Mouse (Mus musculus) left cerebral cortex, adult 2 months (tissue): ENCODE measurements around the gene Pigg. TPM values are rescaled to one million over a fixed set of nuclear protein-coding genes. Genes with fewer than 3 reads are reported as not detected.

ENCODE experiments used
- DNase-seq, 2 experiments: peaks; one replicate each; pipeline ENCODE4 v3.0.0; 2021 to 2022; ENCODE audit warnings: low spot score in 2 of 2, mixed read lengths in 1 of 2; ENCODE audit errors: extremely low spot score in 1 of 2
- H3K27ac ChIP-seq: fragments of 200-600 bp; 2 replicates; pipeline ENCODE4 v1.8.1; 2022
- H3K4me3 ChIP-seq: fragments of 200-600 bp; 2 replicates; pipeline ENCODE4 v1.8.1; 2022
- CTCF ChIP-seq: fragments of 200-600 bp; IDR thresholded peaks from 2 replicates; pipeline ENCODE4 v1.8.1; 2022; ENCODE audit warnings: antibody characterized with exemption, mild to moderate bottlenecking, moderate library complexity
- intact Hi-C: fragments of 180-260 bp; cut with DNase I; formaldehyde crosslinking; loops from one replicate; pipeline ENCODE4 v1.15.1; 2025
- total RNA-seq, 2 experiments: library from RNA; stranded (reverse); gene quantifications; 2 replicates each; pipeline ENCODE4 v1.2.3; 2021

The Pigg gene
- total RNA-seq, 2 experiments from 2014 or later: 13.1 to 14.1 TPM

DNA sequence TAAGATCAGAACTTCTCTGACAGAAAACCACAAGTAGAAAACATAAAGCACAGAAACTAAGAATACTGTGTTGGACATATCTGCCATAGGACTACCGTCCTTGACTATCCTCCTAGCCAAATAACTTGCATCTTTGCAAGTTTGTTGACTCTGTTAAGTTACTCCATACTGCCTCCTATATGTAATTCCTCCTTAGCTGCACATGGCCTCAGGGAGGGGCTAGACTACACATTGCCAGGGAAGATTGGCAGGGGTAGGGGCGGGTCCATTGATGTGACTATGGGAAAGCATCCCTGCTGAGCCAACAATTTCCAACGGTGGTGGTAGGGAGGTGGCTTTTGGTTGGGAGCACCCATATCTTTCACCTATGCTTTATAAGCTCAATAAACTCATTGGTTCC, 49.9 kb downstream of the Pigg start:
- H3K4me3 ChIP-seq: no peak overlapping the region
- DNase-seq: no peak
- TF ChIP-seq CTCF: peak; percentile 26
- intact Hi-C loops: no loop called here
- H3K27ac ChIP-seq: no peak overlapping the region

DNA sequence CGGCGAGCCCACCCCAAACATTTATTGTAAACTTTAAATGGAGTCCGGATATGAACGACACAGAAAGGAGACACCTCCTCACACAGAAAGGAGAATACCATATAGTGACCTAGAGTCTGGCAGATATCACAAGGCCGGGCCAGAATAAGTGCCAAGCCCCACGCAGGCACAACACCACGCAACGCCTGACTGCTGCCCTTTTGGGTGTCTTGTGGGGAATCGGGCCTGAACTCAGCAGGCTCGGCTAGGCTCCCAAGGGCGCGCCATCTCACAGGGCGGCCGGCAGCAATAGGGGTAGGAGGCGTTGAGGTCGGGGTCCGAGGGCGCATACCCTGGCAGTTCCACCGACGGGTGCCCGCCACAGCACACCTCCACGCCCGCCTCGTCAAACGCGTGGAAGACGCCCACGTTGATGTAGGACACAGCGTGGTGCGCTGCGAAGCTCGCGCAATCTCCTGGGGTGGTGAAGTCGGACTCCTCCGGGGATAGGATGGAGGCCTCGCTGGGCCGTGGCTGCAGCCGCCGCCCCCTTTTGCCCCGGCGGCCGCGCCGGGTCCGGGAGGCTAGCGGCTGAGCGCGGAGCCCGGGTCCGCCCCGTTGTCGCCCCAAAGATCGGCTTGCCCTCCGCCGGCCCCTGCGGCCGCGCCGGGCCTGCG, 54.0 kb downstream of the Pigg start:
- no peak for TF ChIP-seq CTCF
- peak; percentile 47 for DNase-seq
- intact Hi-C loops: loop anchor here (5.0 kb wide), 2 partner anchors 66 to 96 kb away; partner anchors contain the start of genes Atp5k and Pcgf3
- Histone ChIP-seq H3K27ac (peak overlapping the region; percentile 98), H3K4me3 (peak overlapping the region; percentile 77)

GRCm38 (mm10) chr5:108366984-108367841, 54.8 kb downstream of the Pigg start:
- H3K4me3 ChIP-seq: peak overlapping the region; percentile 77
- H3K27ac ChIP-seq: peak overlapping the region; percentile 98
- intact Hi-C loops: loop anchor here (5.0 kb wide), 2 partner anchors 65 to 95 kb away; partner anchors contain the start of genes Atp5k and Pcgf3
- TF ChIP-seq CTCF: no peak; the same call in 1 of the 2 replicates
- DNase-seq: peak; percentile 58 to 59

DNA sequence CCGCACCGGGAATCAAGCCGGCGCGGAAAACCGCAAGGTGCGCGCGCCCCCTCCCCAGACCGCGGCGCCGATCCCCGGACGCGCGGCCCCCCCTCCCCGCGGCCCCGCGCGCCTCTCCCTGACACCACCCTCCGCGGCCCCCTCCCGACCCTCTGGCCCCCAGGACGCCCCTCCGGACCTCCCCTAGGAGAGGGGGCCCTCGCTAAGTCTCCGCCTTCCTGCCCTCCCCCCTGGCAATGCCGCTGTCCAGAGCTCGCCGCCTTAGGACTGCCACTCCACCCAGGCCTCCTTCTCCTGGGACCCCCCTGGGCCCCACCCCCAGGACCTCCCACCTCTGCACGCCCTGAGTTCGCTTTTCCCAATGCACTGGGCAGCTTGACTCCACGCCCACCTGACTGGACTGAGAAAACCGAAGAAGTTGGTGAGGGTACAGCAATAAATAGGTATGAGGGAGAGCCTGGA, 55.5 kb downstream of the Pigg start, which contains the start of gene Gm42517:
Gene Gm42517, minus strand, starts transcription at position 52 of the 462 bp plus-strand sequence.
- no peak for TF ChIP-seq CTCF
- Histone ChIP-seq H3K27ac (peak within 1 kb of the TSS; percentile 98), H3K4me3 (peak within 1 kb of the TSS; percentile 77)
- intact Hi-C loops: loop anchor here (2.0 to 5.0 kb wide), 3 partner anchors 39 to 94 kb away; partner anchors contain the start of genes Atp5k and Pcgf3
- DNase-seq: peak in 1 of 2 experiments; percentile 33

DNA sequence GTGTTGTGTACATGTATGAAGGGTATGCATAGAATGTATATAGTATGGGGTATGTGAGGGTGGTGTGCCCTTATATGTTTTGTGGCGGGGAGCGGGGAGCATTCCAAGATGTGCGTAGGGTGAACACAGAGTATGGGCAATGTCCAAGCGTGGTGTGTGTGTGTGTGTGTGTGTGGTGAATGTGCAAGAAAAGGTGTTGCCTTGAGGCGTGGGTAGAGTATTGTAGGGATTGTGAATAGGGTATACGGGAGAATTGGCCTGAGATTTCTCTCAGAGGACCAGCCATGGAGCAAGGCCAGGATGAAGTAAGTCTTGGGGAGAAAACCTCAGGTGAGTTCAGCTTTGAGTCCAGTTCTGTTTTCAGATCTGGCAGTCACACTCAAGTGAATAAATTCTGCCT, 56.0 kb downstream of the Pigg start:
- intact Hi-C loops: loop anchor here (2.0 to 5.0 kb wide), 3 partner anchors 38 to 94 kb away; partner anchors contain the start of genes Atp5k and Pcgf3
- TF ChIP-seq CTCF: no peak
- DNase-seq: peak; percentile 35 to 37
- peak overlapping the region; percentile 77 for H3K4me3 ChIP-seq
- H3K27ac ChIP-seq: peak overlapping the region; percentile 98

DNA sequence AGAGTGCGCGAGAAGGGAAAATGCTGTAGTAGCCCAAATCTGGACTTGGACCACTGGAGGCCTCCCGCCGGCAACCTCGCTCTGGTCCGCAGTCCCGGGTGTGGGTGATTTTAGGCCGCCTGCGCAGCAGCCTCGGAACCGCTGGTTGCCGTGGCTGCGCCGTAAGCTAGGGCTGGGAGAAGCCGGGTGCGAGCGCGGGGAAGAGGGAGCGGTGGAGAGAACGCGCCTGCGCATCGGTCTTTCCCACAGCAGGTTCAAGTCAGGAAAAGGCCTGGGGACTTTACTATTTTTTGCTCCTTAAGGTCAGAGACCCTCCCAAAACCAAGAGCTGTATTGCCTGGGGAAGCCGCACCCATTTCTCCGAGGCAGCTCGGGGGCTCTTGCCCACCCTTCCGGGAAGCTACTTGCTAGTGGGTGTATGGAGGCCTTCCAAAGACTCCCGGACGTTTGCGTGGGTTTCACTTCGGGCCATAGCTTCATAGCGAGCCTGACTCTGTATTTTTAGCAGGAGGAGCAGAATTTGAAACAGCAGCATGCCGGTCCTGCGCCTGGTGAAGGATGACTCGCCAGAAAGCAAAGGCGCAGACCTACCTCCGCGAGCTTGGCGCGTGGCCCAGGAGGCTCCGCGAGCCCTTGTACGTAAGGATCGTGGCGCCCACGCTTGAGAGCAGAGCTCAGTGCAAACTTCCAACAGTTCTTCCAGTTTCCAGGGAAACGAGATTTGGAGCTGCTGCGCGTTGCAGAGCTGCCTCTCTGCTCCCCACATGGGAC, 56.6 kb downstream of the Pigg start:
- Histone ChIP-seq H3K27ac (peak overlapping the region; percentile 98), H3K4me3 (peak overlapping the region; percentile 77)
- no peak for TF ChIP-seq CTCF
- intact Hi-C loops: loop anchor here (1.0 to 5.0 kb wide), 4 partner anchors 16 to 93 kb away; partner anchors contain the start of genes Atp5k and Pcgf3
- DNase-seq: peak; percentile 89 to 95

GRCm38 (mm10) chr5:108369964-108370363, 57.6 kb downstream of the Pigg start:
- Histone ChIP-seq H3K4me3 (peak overlapping the region; percentile 77), H3K27ac (peak overlapping the region; percentile 58)
- intact Hi-C loops: loop anchor here (1.0 to 5.0 kb wide), 4 partner anchors 15 to 92 kb away; partner anchors contain the start of genes Atp5k and Pcgf3
- no peak for TF ChIP-seq CTCF
- DNase-seq: no peak

- no peak for DNase-seq
- intact Hi-C loops: no loop called here
- TF ChIP-seq CTCF: no peak
- Histone ChIP-seq H3K4me3 (no peak overlapping the region), H3K27ac (no peak overlapping the region)
Measured at GRCm38 (mm10) chr5:108374079-108374478, 61.7 kb downstream of the Pigg start.

GRCm38 (mm10) chr5:108376059-108376458, 63.6 kb downstream of the Pigg start:
- Histone ChIP-seq H3K27ac (no peak overlapping the region), H3K4me3 (no peak overlapping the region)
- intact Hi-C loops: no loop called here
- DNase-seq: no peak
- no peak for TF ChIP-seq CTCF

- Histone ChIP-seq H3K27ac (no peak overlapping the region), H3K4me3 (no peak overlapping the region)
- TF ChIP-seq CTCF: no peak
- intact Hi-C loops: no loop called here
- no peak for DNase-seq
Measured at GRCm38 (mm10) chr5:108378346-108378745, 65.9 kb downstream of the Pigg start.

DNA sequence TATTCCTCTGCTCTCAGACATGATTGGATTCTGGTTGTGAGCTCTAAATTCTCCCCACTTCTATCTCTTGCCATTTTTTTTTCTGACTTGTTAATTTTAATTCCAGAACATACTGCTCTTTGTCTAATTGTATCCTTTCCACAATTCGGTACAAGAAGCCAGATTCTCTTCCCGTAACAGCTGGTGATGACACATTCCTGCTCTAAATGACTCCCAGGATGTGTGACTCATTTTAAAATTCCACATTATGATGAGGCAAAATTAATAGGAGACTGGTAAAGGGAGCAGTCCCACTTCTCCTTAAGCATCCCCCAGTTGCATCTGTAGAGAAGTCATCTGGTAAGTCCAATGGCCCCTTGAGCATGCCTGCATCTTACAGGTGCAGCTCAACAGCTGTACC, 73.2 kb downstream of the Pigg start:
- Histone ChIP-seq H3K27ac (peak overlapping the region; percentile 82), H3K4me3 (no peak overlapping the region)
- no peak for TF ChIP-seq CTCF
- intact Hi-C loops: loop anchor here (1.0 to 2.0 kb wide), 2 partner anchors 16 to 21 kb away; no protein-coding TSS in a partner anchor
- no peak for DNase-seq
